Mouse (Mus musculus) heart, adult 2 months (tissue): ENCODE results near the gene Hibch.

ENCODE experiments used
- CTCF ChIP-seq: fragments of 200-600 bp; IDR thresholded peaks from 2 replicates; pipeline ENCODE4 v1.8.1; 2022; ENCODE audit warnings: antibody characterized with exemption, mild to moderate bottlenecking, moderate library complexity
- POLR2A ChIP-seq: fragments of 200-500 bp; IDR thresholded peaks from 2 replicates; pipeline ENCODE4 v1.6.1; 2011; ENCODE audit warnings: mild to moderate bottlenecking, low read depth, low read length, control low read depth; ENCODE audit not compliant: insufficient read depth

- TF ChIP-seq POLR2A (no peak), CTCF (no peak)
Measured at GRCm38 (mm10) chr1:52808456-52808855, 36.3 kb upstream of the Hibch start.
